Mouse (Mus musculus): ENCODE measurements at regions not wholly inside any gene's neighbourhood (a gene's known extent, or its start where the extent isn't known, plus 50 kb on each side); places are given as distances from the start of the nearest gene placed in this dataset.
A peak's percentile ranks its signal among the peaks of the same experiment; 100 is the strongest.

DNA sequence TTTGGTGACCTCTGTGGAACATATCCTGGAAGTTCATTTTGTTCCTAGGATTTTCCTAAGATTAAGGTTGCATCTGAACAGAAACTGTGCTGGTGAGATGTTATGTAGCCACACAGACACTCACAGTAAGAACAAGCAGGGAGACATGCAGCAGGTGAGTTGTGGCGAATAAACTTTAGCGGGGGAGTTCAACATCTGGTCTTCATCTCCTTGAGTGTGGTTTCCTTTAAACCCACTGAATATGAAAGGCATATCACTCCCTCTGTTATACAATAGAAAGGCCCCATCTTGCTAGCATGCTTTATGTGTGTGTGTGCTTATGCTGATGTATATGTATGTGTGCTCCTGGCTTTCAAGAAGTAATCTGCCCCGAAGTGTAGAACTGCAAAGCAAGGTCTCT is 387.1 kb upstream of the Sash1 start:
- 61% methylated on average over 3 of the region's 3 CpGs for WGBS

DNA sequence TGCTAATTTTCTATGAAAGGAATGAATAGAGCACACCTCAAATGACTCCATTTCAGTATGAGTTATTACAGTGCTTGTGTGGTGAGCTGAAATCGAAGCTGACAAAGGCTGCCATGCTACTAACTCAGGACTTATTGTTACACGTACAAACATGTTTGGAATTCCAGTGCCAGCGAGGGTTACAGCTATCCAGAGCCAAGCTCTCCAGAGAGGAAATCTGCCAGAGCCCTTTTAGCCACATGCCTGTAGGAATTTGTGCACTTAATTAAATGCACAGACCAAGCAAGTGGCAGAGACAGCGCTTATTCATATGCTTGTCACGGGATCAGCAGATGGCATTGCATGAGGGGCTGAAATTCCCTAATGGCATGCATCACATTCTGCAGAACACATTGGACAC is 386.4 kb upstream of the Sash1 start:
- Histone ChIP-seq H3K4me2 (ENCODE audit: low read depth, low read length) (no peak overlapping the region), H3K36me3 (ENCODE audit: control insufficient read depth, insufficient read depth, low read length) (no peaks in the 10 kb centered on the region), H3K4me1 (ENCODE audit: control insufficient read depth, insufficient read depth, low read length) (peaks cover 3% of the 10 kb centered on the region; the same call in 1 of the 2 replicates), H3K9me3 (ENCODE audit: control insufficient read depth, low read length) (no peaks in the 10 kb centered on the region), H3K27ac (ENCODE audit: low read length) (no peak overlapping the region), H3K4me3 (ENCODE audit: low read length) (no peak overlapping the region), H3K27me3 (replicated peaks; ENCODE audit: control insufficient read depth, insufficient read depth, low read length) (no peaks in the 10 kb centered on the region), H3K9ac (ENCODE audit: low read depth, low read length) (no peak overlapping the region)
- 38% methylated on average over 5 of the region's 5 CpGs for WGBS
- ATAC-seq, result no peak

More for the DNA sequence above, 387.1 kb upstream of the Sash1 start:
- no peaks in the 10 kb centered on the region for H3K27me3 ChIP-seq (replicated peaks; ENCODE audit: control insufficient read depth, insufficient read depth, low read length)
- H3K9me3 ChIP-seq (ENCODE audit: control insufficient read depth, low read length), result no peaks in the 10 kb centered on the region
- H3K4me2 ChIP-seq (ENCODE audit: low read depth, low read length), result no peak overlapping the region
- no peak overlapping the region for H3K9ac ChIP-seq (ENCODE audit: low read depth, low read length)
- H3K36me3 ChIP-seq (ENCODE audit: control insufficient read depth, insufficient read depth, low read length), result no peaks in the 10 kb centered on the region
- no peak overlapping the region for H3K27ac ChIP-seq (ENCODE audit: low read length)
- no peak for ATAC-seq
- no peak overlapping the region for H3K4me3 ChIP-seq (ENCODE audit: low read length)
- peaks cover 3% of the 10 kb centered on the region; the same call in 1 of the 2 replicates for H3K4me1 ChIP-seq (ENCODE audit: control insufficient read depth, insufficient read depth, low read length)

DNA sequence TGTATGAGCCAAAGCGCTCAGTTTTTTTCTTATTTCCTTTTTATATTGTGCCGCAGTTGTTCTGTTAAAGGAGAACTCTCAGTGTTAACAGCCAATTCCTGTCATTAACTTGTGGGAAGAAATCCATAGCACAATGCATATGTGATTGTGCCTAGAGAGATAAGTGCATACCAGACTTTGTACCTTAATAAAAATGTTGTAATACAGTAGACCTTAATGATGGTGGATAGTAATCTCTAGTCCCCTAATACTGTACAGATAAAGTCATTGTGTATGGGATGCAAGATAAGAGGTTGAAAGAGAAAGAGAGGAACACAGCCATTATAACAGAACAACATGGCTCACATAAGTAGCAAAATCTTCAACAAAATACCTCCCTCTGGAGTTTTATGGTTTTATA is 379.7 kb upstream of the Sash1 start:
- H3K27ac ChIP-seq (ENCODE audit: low read length), result no peak overlapping the region

DNA sequence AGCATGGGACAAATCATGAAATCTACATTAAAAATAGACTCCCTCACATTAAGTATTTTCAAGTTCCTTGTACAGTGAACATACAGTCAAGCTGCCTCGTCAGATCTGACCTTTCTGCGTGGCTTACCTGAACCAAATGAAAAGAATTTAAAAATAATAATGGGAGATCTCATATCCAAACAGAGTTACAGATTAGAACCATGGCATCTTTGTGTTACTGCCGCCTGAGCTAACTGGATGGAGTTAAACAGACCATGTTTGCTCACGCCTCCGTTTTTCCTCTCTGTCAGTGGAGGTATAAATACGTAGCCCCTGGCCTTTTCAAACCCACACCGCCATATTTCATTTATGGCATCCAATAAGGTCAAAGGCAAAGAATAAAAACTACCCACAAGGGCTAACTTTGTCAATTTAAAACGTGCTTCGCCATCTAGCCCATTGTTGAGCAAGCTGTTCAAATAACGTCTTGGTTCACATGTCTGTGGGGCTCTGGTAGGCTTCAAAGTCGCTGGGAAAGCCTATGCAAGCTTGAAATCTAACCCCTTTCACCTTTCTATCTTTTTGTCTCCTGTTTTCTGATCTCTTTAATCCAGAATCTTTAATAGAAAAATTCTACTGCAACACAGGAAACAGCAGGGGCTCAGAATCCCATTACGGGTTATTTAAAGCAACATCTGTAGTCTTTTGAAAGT is 378.6 kb upstream of the Sash1 start:
- Histone ChIP-seq H3K4me2 (ENCODE audit: low read depth, low read length) (no peak overlapping the region), H3K27ac (ENCODE audit: low read length) (no peak overlapping the region), H3K4me3 (ENCODE audit: low read length) (no peak overlapping the region), H3K4me1 (ENCODE audit: control insufficient read depth, insufficient read depth, low read length) (no peaks in the 10 kb centered on the region; the same call in 1 of the 2 replicates), H3K9me3 (ENCODE audit: control insufficient read depth, low read length) (no peaks in the 10 kb centered on the region), H3K9ac (ENCODE audit: low read depth, low read length) (no peak overlapping the region), H3K27me3 (replicated peaks; ENCODE audit: control insufficient read depth, insufficient read depth, low read length) (no peaks in the 10 kb centered on the region), H3K36me3 (ENCODE audit: control insufficient read depth, insufficient read depth, low read length) (no peaks in the 10 kb centered on the region)
- no peak for ATAC-seq
- WGBS, result 70% methylated on average over 12 of the region's 12 CpGs

More for the DNA sequence above, 379.7 kb upstream of the Sash1 start:
- Histone ChIP-seq H3K4me1 (ENCODE audit: control insufficient read depth, insufficient read depth, low read length) (no peaks in the 10 kb centered on the region; the same call in 1 of the 2 replicates), H3K36me3 (ENCODE audit: control insufficient read depth, insufficient read depth, low read length) (no peaks in the 10 kb centered on the region), H3K27me3 (replicated peaks; ENCODE audit: control insufficient read depth, insufficient read depth, low read length) (no peaks in the 10 kb centered on the region), H3K9ac (ENCODE audit: low read depth, low read length) (no peak overlapping the region), H3K4me2 (ENCODE audit: low read depth, low read length) (no peak overlapping the region), H3K4me3 (ENCODE audit: low read length) (no peak overlapping the region), H3K9me3 (ENCODE audit: control insufficient read depth, low read length) (no peaks in the 10 kb centered on the region)
- peak; percentile 97 for ATAC-seq
- 65% methylated on average over 2 of the region's 2 CpGs for WGBS

DNA sequence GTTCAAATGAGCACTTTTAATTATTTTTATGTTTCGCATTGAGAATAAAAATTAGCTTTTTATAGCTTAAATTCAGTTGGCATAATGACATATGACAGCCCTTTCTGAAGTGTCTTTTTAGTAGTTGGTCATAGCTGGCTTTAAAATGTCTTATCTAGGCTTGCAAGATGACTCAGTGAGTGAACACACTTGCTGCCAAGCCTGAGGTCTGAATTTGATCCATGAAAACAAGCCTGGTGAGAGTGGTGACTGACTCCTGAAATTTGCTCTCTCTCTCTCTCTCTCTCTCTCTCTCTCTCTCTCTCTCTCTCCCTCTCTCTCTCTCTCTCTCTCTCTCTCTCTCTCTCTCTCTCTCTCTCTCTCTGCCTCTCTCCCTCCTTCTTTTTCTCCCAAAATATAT is 372.8 kb upstream of the Sash1 start:
- no peak overlapping the region for H3K4me2 ChIP-seq (ENCODE audit: low read depth, low read length)
- H3K4me1 ChIP-seq (ENCODE audit: control insufficient read depth, insufficient read depth, low read length), result no peaks in the 10 kb centered on the region
- H3K9ac ChIP-seq (ENCODE audit: low read depth, low read length), result no peak overlapping the region
- H3K36me3 ChIP-seq (ENCODE audit: control insufficient read depth, insufficient read depth, low read length), result no peaks in the 10 kb centered on the region
- H3K9me3 ChIP-seq (ENCODE audit: control insufficient read depth, low read length), result no peaks in the 10 kb centered on the region
- H3K27ac ChIP-seq (ENCODE audit: low read length), result no peak overlapping the region
- no peaks in the 10 kb centered on the region for H3K27me3 ChIP-seq (replicated peaks; ENCODE audit: control insufficient read depth, insufficient read depth, low read length)
- 96% methylated on average over 1 of the region's 1 CpGs for WGBS
- no peak for ATAC-seq
- no peak overlapping the region for H3K4me3 ChIP-seq (ENCODE audit: low read length)

DNA sequence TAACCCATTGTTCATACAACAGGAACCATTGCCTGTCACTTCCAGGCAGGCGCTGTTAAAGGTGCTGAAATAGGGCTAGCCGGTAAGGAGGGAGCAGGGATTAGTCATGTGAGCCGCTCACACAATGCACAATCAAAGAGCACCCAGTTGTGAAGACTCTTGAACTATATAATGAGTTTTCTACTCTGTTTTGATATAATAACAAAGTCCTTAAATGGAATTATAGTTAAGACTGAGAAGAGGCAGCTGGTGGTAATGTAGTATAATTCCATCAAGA is 367.0 kb upstream of the Sash1 start:
- no peak for ATAC-seq
- Histone ChIP-seq H3K4me2 (ENCODE audit: low read depth, low read length) (no peak overlapping the region), H3K27me3 (replicated peaks; ENCODE audit: control insufficient read depth, insufficient read depth, low read length) (no peaks in the 10 kb centered on the region), H3K9ac (ENCODE audit: low read depth, low read length) (no peak overlapping the region), H3K27ac (ENCODE audit: low read length) (no peak overlapping the region), H3K4me1 (ENCODE audit: control insufficient read depth, insufficient read depth, low read length) (no peaks in the 10 kb centered on the region), H3K36me3 (ENCODE audit: control insufficient read depth, insufficient read depth, low read length) (no peaks in the 10 kb centered on the region), H3K9me3 (ENCODE audit: control insufficient read depth, low read length) (no peaks in the 10 kb centered on the region), H3K4me3 (ENCODE audit: low read length) (no peak overlapping the region)
- 19% methylated on average over 3 of the region's 3 CpGs for WGBS

DNA sequence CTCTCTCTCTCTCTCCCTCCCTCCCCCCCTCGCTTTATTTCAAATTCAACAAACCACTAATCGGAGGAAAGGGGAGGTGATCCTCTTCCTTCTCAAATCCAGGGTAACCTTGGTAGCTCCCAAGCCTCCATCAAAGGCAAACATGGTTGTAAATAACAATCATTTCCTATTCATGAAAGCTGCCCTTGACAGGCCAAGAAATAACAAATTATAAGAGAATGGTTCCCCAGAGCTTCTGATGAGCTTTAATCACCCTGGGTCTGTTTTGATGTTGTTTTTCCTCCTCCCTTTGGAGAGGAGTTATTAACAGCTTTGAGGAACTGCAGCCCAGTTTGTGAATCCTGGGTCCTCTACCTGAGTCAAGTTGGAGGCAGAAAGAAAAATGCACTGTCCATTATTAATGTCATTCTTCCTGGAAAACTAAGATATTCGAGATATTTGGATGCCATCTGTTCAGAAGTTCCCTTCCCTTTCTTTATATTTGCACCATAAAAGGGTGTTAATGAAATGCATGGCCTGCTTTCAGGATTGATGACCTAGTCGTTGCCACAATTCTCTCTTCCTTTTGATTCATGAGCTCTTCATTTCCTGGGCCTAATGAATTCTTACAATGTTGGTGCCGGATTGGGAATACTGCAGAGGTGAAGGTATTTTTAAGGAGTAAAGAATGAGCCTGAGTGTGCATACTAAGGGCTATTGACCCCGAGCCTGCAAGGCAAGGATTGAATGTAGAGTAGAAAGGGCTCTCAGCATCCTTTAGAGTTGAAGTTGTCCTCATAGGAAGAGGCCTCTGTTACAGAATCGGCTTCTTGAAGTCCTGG is 366.5 kb upstream of the Sash1 start:
- H3K4me1 ChIP-seq (ENCODE audit: control insufficient read depth, insufficient read depth, low read length), result no peaks in the 10 kb centered on the region
- H3K4me3 ChIP-seq (ENCODE audit: low read length), result no peak overlapping the region
- WGBS, result 46% methylated on average over 7 of the region's 7 CpGs
- no peak overlapping the region for H3K27ac ChIP-seq (ENCODE audit: low read length)
- no peaks in the 10 kb centered on the region for H3K27me3 ChIP-seq (replicated peaks; ENCODE audit: control insufficient read depth, insufficient read depth, low read length)
- H3K36me3 ChIP-seq (ENCODE audit: control insufficient read depth, insufficient read depth, low read length), result no peaks in the 10 kb centered on the region
- no peak for ATAC-seq
- H3K9ac ChIP-seq (ENCODE audit: low read depth, low read length), result no peak overlapping the region
- no peaks in the 10 kb centered on the region for H3K9me3 ChIP-seq (ENCODE audit: control insufficient read depth, low read length)
- H3K4me2 ChIP-seq (ENCODE audit: low read depth, low read length), result no peak overlapping the region

DNA sequence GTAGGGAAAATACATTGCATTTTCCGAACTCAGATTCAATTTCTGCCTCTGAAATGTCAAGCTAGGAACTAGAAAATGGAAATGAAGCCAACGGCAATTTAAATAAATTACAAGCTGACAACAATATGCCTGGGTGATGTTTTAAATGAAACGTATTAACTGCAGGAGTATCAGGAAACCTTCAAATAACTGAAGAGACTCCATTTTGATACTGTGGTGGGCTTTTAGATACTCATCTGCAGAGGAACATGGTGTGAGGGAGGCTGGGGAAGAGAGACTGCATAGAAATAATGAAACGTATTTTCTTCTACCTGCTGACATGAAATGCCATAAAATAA is 357.4 kb upstream of the Sash1 start:
- WGBS, result 78% methylated on average over 4 of the region's 4 CpGs
- H3K36me3 ChIP-seq (ENCODE audit: control insufficient read depth, insufficient read depth, low read length), result no peaks in the 10 kb centered on the region
- no peaks in the 10 kb centered on the region for H3K4me1 ChIP-seq (ENCODE audit: control insufficient read depth, insufficient read depth, low read length)
- H3K9me3 ChIP-seq (ENCODE audit: control insufficient read depth, low read length), result no peaks in the 10 kb centered on the region
- no peak overlapping the region for H3K4me3 ChIP-seq (ENCODE audit: low read length)
- no peak overlapping the region for H3K9ac ChIP-seq (ENCODE audit: low read depth, low read length)
- H3K27ac ChIP-seq (ENCODE audit: low read length), result no peak overlapping the region
- no peaks in the 10 kb centered on the region for H3K27me3 ChIP-seq (replicated peaks; ENCODE audit: control insufficient read depth, insufficient read depth, low read length)
- no peak overlapping the region for H3K4me2 ChIP-seq (ENCODE audit: low read depth, low read length)
- no peak for ATAC-seq

DNA sequence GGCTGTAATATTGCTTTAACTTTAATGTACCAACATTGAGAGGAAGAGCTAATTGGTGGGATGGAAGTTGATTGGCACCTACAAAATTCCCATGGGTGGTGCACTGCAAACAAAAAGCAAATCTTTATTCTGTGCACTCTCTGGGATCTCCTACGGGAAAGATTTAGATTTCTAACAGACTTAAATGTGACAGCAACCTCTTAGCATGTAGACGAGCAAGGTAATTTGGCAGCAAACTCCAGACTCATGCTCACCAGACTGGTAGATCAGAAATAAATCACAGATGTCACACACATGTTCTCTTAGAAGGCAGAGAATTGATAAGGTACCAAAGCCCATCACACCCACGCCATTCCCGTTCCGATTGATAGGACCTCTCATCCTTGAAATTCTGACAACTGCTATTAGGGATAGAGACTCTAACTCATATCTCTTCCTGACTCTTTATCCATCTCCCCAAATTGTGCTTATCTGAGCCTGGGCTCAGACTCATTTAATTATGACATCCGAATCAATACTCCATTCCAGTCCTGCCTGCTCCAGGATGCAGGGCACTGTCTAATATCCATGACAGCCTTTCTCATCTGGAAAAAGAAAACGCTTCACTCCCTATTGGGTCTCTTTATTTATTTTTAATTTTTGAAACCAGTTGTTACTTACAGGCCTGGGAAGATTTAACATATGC is 356.9 kb upstream of the Sash1 start:
- no peaks in the 10 kb centered on the region for H3K36me3 ChIP-seq (ENCODE audit: control insufficient read depth, insufficient read depth, low read length)
- no peak overlapping the region for H3K27ac ChIP-seq (ENCODE audit: low read length)
- H3K27me3 ChIP-seq (replicated peaks; ENCODE audit: control insufficient read depth, insufficient read depth, low read length), result no peaks in the 10 kb centered on the region
- no peaks in the 10 kb centered on the region for H3K4me1 ChIP-seq (ENCODE audit: control insufficient read depth, insufficient read depth, low read length)
- H3K4me2 ChIP-seq (ENCODE audit: low read depth, low read length), result no peak overlapping the region
- 77% methylated on average over 7 of the region's 7 CpGs for WGBS
- no peak overlapping the region for H3K9ac ChIP-seq (ENCODE audit: low read depth, low read length)
- H3K4me3 ChIP-seq (ENCODE audit: low read length), result no peak overlapping the region
- ATAC-seq, result no peak
- no peaks in the 10 kb centered on the region for H3K9me3 ChIP-seq (ENCODE audit: control insufficient read depth, low read length)
